Mouse (Mus musculus): Measurements from ENCODE around the gene Garnl3. TPM values are rescaled to one million over a fixed set of nuclear protein-coding genes. Genes with fewer than 3 reads are reported as not detected.
A peak's percentile ranks its signal among the peaks of the same experiment; 100 is the strongest.

Garnl3 gene
- polyA plus RNA-seq, 1 experiment from 2014 or later, result 16.6 TPM

DNA sequence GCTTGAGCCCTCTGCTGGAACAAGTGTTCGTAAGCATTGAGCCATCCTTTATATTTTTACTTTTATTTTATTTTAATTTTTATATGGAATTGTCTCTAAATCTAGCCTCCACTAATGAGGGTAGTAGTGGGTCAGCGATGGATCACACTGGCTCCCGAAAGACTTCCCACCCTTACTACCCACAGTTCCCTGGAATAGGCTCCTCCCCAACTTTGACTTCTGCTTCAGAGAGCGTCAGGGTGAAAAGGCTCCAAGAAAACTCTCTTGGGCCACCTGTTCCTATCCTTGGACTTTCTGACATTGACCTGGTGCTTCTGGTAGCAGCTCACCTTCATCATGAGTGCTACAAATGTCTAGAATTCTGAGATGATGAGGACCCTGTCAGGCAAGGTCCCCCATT lies 148.8 kb downstream of the Garnl3 start:
- WGBS, result 8% methylated on average over 4 of the region's 4 CpGs
- ATAC-seq (ENCODE audit: insufficient read depth, low FRiP score), result no peak
- Histone ChIP-seq H3K4me2 (ENCODE audit: low read depth, low read length) (peak overlapping the region; percentile 100), H3K4me3 (replicated peaks; ENCODE audit: low read length) (peak overlapping the region; percentile 82), H3K27ac (ENCODE audit: low read length) (no peak overlapping the region), H3K36me3 (ENCODE audit: control insufficient read depth, insufficient read depth, low read length) (no peaks in the 10 kb centered on the region), H3K27me3 (ENCODE audit: control insufficient read depth, insufficient read depth, low read length) (no peaks in the 10 kb centered on the region), H3K4me1 (ENCODE audit: control insufficient read depth, insufficient read depth, low read length) (peaks cover 14% of the 10 kb centered on the region), H3K9me3 (replicated peaks; ENCODE audit: control insufficient read depth, low read length) (no peaks in the 10 kb centered on the region), H3K9ac (ENCODE audit: low read length) (peak overlapping the region; percentile 44; the same call in 1 of the 2 replicates)

DNA sequence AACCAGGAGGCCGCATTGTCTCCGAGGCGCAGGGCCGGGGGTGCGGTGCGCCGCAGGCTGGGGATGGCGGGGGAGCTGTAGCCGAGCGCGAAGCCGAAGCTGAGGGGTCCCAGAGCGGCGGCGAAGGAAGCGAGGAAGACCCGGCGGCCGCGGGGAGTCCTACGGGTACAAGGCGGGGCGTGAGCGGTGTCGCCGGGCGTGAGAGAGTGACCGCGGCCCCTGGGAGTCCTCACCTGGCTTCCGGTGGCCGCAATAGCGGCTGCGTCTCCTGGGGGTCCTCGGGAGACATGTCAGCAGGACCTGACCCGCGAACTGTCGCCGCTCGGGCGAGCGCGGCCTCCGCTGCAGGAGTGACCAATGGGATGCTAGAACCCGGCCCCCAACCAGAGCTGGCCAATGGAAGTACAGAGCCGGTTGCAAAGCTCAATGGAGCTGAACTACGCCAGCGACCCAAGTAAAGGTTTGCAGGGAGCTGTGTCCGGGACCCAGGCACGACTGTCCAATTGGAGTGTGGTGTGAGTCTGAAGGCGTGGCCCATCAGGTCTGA lies 149.7 kb downstream of the Garnl3 start, which contains the start of gene Slc2a8:
Gene Slc2a8 (minus strand): TSS at position 359 of the 547 bp plus-strand sequence.
- Histone ChIP-seq H3K9me3 (replicated peaks; ENCODE audit: control insufficient read depth, low read length) (no peaks in the 10 kb centered on the region), H3K4me2 (ENCODE audit: low read depth, low read length) (peak within 1 kb of the TSS; percentile 100), H3K4me1 (ENCODE audit: control insufficient read depth, insufficient read depth, low read length) (peaks cover 14% of the 10 kb centered on the region), H3K4me3 (replicated peaks; ENCODE audit: low read length) (peak within 1 kb of the TSS; percentile 82), H3K27ac (ENCODE audit: low read length) (peak within 1 kb of the TSS; percentile 35; the same call in 1 of the 2 replicates), H3K9ac (ENCODE audit: low read length) (peak within 1 kb of the TSS; percentile 87), H3K27me3 (ENCODE audit: control insufficient read depth, insufficient read depth, low read length) (no peaks in the 10 kb centered on the region), H3K36me3 (ENCODE audit: control insufficient read depth, insufficient read depth, low read length) (no peaks in the 10 kb centered on the region)
- WGBS, result under 1% methylated on average over 43 of the region's 50 CpGs
- peak; percentile 98 for ATAC-seq (ENCODE audit: insufficient read depth, low FRiP score)

DNA sequence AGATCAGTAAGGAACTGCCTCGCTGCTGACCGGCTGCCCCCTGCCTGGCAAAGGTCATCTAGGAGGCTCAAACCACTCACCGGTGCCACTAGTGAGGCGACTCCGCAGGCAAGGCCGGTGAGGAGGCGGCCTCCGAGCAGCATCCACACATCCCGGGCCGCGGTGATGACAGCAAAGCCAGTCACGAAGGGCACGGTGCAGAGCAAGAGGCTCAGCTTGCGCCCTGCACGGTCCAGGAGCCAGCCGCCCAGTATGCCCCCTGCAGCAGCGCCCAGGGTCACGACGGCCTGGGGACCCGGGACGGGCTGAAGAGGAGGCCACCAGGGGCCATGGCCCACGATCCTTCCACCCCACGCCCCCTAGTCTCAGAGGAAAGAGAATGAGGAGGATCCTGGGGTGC lies 150.2 kb downstream of the Garnl3 start:
- Histone ChIP-seq H3K9me3 (replicated peaks; ENCODE audit: control insufficient read depth, low read length) (no peaks in the 10 kb centered on the region), H3K4me1 (ENCODE audit: control insufficient read depth, insufficient read depth, low read length) (peaks cover 14% of the 10 kb centered on the region), H3K27me3 (ENCODE audit: control insufficient read depth, insufficient read depth, low read length) (no peaks in the 10 kb centered on the region), H3K4me2 (ENCODE audit: low read depth, low read length) (peak overlapping the region; percentile 100), H3K36me3 (ENCODE audit: control insufficient read depth, insufficient read depth, low read length) (no peaks in the 10 kb centered on the region), H3K27ac (ENCODE audit: low read length) (peak overlapping the region; percentile 35; the same call in 1 of the 2 replicates), H3K9ac (ENCODE audit: low read length) (peak overlapping the region; percentile 87), H3K4me3 (replicated peaks; ENCODE audit: low read length) (peak overlapping the region; percentile 82)
- ATAC-seq (ENCODE audit: insufficient read depth, low FRiP score), result peak; percentile 12; the same call in 1 of the 2 replicates
- WGBS, result 1% methylated on average over 23 of the region's 23 CpGs

DNA sequence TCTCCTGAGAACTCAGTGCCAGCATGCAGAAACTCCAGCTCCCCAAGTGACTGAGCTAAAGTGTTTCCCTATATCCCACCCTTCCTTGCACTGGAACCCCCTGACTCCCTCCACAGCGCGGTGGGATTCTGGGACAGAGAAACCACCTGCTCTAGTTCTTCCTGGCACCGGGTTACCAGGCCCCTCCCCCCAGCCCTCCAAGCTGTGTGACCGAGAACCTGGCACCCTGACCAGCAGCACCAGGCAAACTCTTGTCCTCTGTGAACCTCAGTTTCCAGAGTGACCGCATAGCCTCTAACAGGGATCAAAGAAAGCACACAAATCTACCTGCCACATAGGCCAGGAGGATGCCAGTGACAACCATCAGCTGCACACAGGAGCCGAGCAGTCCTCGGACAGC lies 151.8 kb downstream of the Garnl3 start:
- H3K4me3 ChIP-seq (replicated peaks; ENCODE audit: low read length), result no peak overlapping the region
- no peaks in the 10 kb centered on the region for H3K36me3 ChIP-seq (ENCODE audit: control insufficient read depth, insufficient read depth, low read length)
- no peaks in the 10 kb centered on the region for H3K27me3 ChIP-seq (ENCODE audit: control insufficient read depth, insufficient read depth, low read length)
- H3K9me3 ChIP-seq (replicated peaks; ENCODE audit: control insufficient read depth, low read length), result no peaks in the 10 kb centered on the region
- no peak overlapping the region for H3K4me2 ChIP-seq (ENCODE audit: low read depth, low read length)
- no peak for ATAC-seq (ENCODE audit: insufficient read depth, low FRiP score)
- 85% methylated on average over 7 of the region's 7 CpGs for WGBS
- H3K9ac ChIP-seq (ENCODE audit: low read length), result no peak overlapping the region
- H3K27ac ChIP-seq (ENCODE audit: low read length), result no peak overlapping the region
- peaks cover 14% of the 10 kb centered on the region for H3K4me1 ChIP-seq (ENCODE audit: control insufficient read depth, insufficient read depth, low read length)

DNA sequence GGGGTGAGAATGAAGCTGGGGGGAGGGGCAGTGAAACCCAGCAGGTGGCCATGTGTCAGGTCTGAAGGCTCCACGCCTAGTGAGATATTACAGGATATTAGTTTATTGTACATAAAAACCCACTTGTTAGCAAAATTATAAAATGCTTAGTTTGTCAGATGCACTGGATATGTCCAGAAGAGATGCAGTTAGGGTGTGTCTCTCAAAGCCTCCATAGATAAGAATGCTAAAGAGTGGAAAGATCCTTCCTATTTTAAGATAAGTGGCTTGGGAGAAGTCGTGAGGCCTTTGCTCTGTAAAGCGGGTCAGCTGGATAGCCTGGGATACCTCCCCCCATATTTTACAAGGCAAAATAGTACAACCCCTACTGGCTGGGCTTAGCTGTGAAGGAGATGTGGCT lies 152.8 kb downstream of the Garnl3 start:
- H3K4me1 ChIP-seq (ENCODE audit: control insufficient read depth, insufficient read depth, low read length), result peaks cover 14% of the 10 kb centered on the region
- no peaks in the 10 kb centered on the region for H3K27me3 ChIP-seq (ENCODE audit: control insufficient read depth, insufficient read depth, low read length)
- no peak overlapping the region for H3K27ac ChIP-seq (ENCODE audit: low read length)
- no peak overlapping the region for H3K9ac ChIP-seq (ENCODE audit: low read length)
- no peaks in the 10 kb centered on the region for H3K36me3 ChIP-seq (ENCODE audit: control insufficient read depth, insufficient read depth, low read length)
- no peaks in the 10 kb centered on the region for H3K9me3 ChIP-seq (replicated peaks; ENCODE audit: control insufficient read depth, low read length)
- H3K4me2 ChIP-seq (ENCODE audit: low read depth, low read length), result no peak overlapping the region
- no peak overlapping the region for H3K4me3 ChIP-seq (replicated peaks; ENCODE audit: low read length)
- ATAC-seq (ENCODE audit: insufficient read depth, low FRiP score), result no peak
- WGBS, result 67% methylated on average over 3 of the region's 3 CpGs

DNA sequence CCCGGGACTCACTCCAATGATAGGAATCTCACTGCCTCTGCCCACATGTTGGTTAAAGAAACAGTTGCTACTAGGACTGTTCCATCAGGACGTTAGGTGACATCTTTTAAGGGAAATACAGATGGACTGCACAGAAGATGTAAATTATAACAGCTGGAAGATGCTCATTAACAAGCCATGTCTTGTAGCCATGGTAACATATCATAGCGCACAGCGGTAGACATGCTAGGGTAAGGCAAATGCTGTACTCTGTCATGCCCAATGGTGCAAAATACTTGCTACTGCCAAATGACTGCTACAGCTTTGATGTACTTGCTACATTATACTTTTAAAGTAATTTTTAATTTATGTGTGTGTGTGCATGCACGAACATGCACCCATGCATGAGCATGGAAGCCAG lies 154.3 kb downstream of the Garnl3 start:
- no peak overlapping the region for H3K27ac ChIP-seq (ENCODE audit: low read length)
- H3K36me3 ChIP-seq (ENCODE audit: control insufficient read depth, insufficient read depth, low read length), result no peaks in the 10 kb centered on the region
- WGBS, result 75% methylated on average over 5 of the region's 5 CpGs
- no peak overlapping the region for H3K4me3 ChIP-seq (replicated peaks; ENCODE audit: low read length)
- H3K9me3 ChIP-seq (replicated peaks; ENCODE audit: control insufficient read depth, low read length), result no peaks in the 10 kb centered on the region
- no peaks in the 10 kb centered on the region for H3K27me3 ChIP-seq (ENCODE audit: control insufficient read depth, insufficient read depth, low read length)
- no peak for ATAC-seq (ENCODE audit: insufficient read depth, low FRiP score)
- H3K4me2 ChIP-seq (ENCODE audit: low read depth, low read length), result no peak overlapping the region
- H3K4me1 ChIP-seq (ENCODE audit: control insufficient read depth, insufficient read depth, low read length), result peaks cover 8% of the 10 kb centered on the region
- no peak overlapping the region for H3K9ac ChIP-seq (ENCODE audit: low read length)

DNA sequence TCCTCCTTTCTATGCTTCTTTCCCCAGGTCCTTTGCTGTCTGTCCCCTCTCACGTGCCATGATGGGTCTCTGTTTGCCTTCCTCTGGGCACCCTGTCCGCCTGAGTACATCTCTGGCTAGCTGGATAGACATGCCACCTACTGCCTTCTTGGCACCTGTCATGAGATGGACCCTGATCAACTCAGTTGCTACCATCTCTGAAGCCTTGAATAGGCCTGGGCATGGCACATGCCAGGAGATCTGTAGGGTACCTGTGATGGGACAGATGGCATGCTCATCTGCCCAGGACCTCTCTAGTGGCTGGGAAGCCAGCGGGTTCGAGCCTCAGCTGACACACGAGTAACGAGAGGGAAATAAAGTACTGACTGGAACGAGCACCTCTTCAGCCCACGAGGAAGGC lies 157.2 kb downstream of the Garnl3 start:
- H3K4me1 ChIP-seq (ENCODE audit: control insufficient read depth, insufficient read depth, low read length), result no peaks in the 10 kb centered on the region
- H3K27me3 ChIP-seq (ENCODE audit: control insufficient read depth, insufficient read depth, low read length), result no peaks in the 10 kb centered on the region
- no peak overlapping the region for H3K27ac ChIP-seq (ENCODE audit: low read length)
- H3K4me3 ChIP-seq (replicated peaks; ENCODE audit: low read length), result no peak overlapping the region
- no peak for ATAC-seq (ENCODE audit: insufficient read depth, low FRiP score)
- 93% methylated on average over 8 of the region's 8 CpGs for WGBS
- H3K9ac ChIP-seq (ENCODE audit: low read length), result no peak overlapping the region
- no peak overlapping the region for H3K4me2 ChIP-seq (ENCODE audit: low read depth, low read length)
- H3K9me3 ChIP-seq (replicated peaks; ENCODE audit: control insufficient read depth, low read length), result no peaks in the 10 kb centered on the region
- no peaks in the 10 kb centered on the region for H3K36me3 ChIP-seq (ENCODE audit: control insufficient read depth, insufficient read depth, low read length)

DNA sequence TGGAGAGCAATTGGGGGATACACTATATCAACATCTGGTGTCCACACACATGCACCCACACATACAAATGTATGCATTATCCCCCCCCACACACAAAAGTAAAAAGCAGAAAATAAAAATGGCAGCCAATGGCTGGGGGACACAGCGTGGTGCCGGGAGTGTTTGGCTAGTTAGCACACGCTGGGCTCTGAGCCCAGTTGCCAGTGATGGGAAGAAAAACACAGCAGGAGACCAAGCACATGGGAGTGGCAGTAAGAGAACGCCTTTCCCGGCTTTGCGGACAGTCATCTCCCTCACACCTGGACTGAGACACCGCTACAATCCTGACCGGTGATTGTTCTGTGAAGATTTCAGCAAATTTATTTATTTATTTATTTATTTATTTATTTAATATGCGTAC lies 160.2 kb downstream of the Garnl3 start:
- Histone ChIP-seq H3K9me3 (replicated peaks; ENCODE audit: control insufficient read depth, low read length) (no peaks in the 10 kb centered on the region), H3K4me3 (replicated peaks; ENCODE audit: low read length) (no peak overlapping the region), H3K9ac (ENCODE audit: low read length) (no peak overlapping the region), H3K4me2 (ENCODE audit: low read depth, low read length) (no peak overlapping the region), H3K36me3 (ENCODE audit: control insufficient read depth, insufficient read depth, low read length) (no peaks in the 10 kb centered on the region), H3K27me3 (ENCODE audit: control insufficient read depth, insufficient read depth, low read length) (no peaks in the 10 kb centered on the region), H3K4me1 (ENCODE audit: control insufficient read depth, insufficient read depth, low read length) (peaks cover 11% of the 10 kb centered on the region), H3K27ac (ENCODE audit: low read length) (no peak overlapping the region)
- 58% methylated on average over 9 of the region's 9 CpGs for WGBS
- no peak for ATAC-seq (ENCODE audit: insufficient read depth, low FRiP score)

DNA sequence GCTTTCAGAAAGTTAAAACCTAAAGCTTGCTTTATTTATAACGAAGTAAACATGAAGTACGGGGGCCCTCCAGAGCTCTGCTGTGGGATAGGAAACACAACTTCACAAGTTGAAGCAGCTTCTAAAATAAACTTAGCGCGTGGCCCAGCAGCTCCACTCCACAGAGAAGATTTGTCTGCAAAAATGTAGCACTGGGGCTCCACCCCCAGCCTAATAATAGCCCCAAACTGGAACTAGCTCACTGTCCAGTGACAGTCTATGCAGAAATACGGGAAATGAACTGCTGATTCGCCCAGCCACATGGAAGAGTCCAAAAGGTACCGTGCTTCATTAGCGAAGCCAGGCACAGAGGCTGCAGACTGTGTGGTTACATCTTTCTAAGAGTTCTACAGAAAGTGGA lies 162.1 kb downstream of the Garnl3 start:
- H3K27ac ChIP-seq (ENCODE audit: low read length), result no peak overlapping the region
- 75% methylated on average over 8 of the region's 8 CpGs for WGBS
- H3K27me3 ChIP-seq (ENCODE audit: control insufficient read depth, insufficient read depth, low read length), result no peaks in the 10 kb centered on the region
- no peak overlapping the region for H3K4me3 ChIP-seq (replicated peaks; ENCODE audit: low read length)
- H3K9ac ChIP-seq (ENCODE audit: low read length), result no peak overlapping the region
- H3K9me3 ChIP-seq (replicated peaks; ENCODE audit: control insufficient read depth, low read length), result no peaks in the 10 kb centered on the region
- ATAC-seq (ENCODE audit: insufficient read depth, low FRiP score), result no peak
- peaks cover 19% of the 10 kb centered on the region for H3K4me1 ChIP-seq (ENCODE audit: control insufficient read depth, insufficient read depth, low read length)
- 0 out of 2 replicates have a peak, but pooled peaks cover 3% of the 10 kb centered on the region for H3K36me3 ChIP-seq (ENCODE audit: control insufficient read depth, insufficient read depth, low read length)
- no peak overlapping the region for H3K4me2 ChIP-seq (ENCODE audit: low read depth, low read length)
